Mouse (Mus musculus) kidney, postnatal 0 days (tissue): ENCODE data around the gene 4930590J08Rik. TPM values are rescaled to one million over a fixed set of nuclear protein-coding genes. Genes with fewer than 3 reads are reported as not detected.

Experiments used
- ATAC-seq: fragments of 200-750 bp; cut with Nextera tagmentation; replicated peaks from 2 replicates; pipeline ENCODE4 v1.8.0; 2017; ENCODE audit warnings: low read depth, moderate number of reproducible peaks, moderate TSS enrichment, moderate library complexity; ENCODE audit not compliant: low FRiP score
- DNase-seq: peaks from one replicate; pipeline ENCODE4 v3.0.0-alpha.2; 2016; ENCODE audit warnings: low spot score
- H3K27ac ChIP-seq: fragments of 300-500 bp; sonication (generic); 2 replicates; pipeline ENCODE4 v1.5.1; 2014; ENCODE audit warnings: mild to moderate bottlenecking
- H3K27me3 ChIP-seq: fragments of 300-500 bp; sonication (generic); 2 replicates; pipeline ENCODE4 v1.6.1; 2014; ENCODE audit warnings: low read length, mixed read lengths; ENCODE audit not compliant: insufficient read depth
- H3K36me3 ChIP-seq: fragments of 300-500 bp; sonication (generic); 2 replicates; pipeline ENCODE4 v1.6.1; 2014; ENCODE audit warnings: low read length, mixed read lengths; ENCODE audit not compliant: insufficient read depth
- H3K4me1 ChIP-seq: fragments of 300-500 bp; sonication (generic); replicated peaks from 2 replicates; pipeline ENCODE4 v1.6.1; 2014; ENCODE audit warnings: antibody characterized with exemption, low read length, mixed read lengths; ENCODE audit not compliant: insufficient read depth
- H3K4me2 ChIP-seq: fragments of 300-500 bp; sonication (generic); 2 replicates; pipeline ENCODE4 v1.6.1; 2014; ENCODE audit warnings: mild to moderate bottlenecking, low read length, moderate library complexity, mixed read lengths
- H3K4me3 ChIP-seq: fragments of 300-500 bp; sonication (generic); replicated peaks from 2 replicates; pipeline ENCODE4 v1.5.1; 2014; ENCODE audit warnings: low read depth, low read length
- H3K9ac ChIP-seq: fragments of 300-500 bp; sonication (generic); 2 replicates; pipeline ENCODE4 v1.6.1; 2014; ENCODE audit warnings: low read depth, low read length
- H3K9me3 ChIP-seq: fragments of 300-500 bp; sonication (generic); replicated peaks from 2 replicates; pipeline ENCODE4 v1.6.1; 2016; ENCODE audit warnings: low read length, inconsistent platforms, mixed read lengths
- CTCF ChIP-seq: IDR thresholded peaks from 2 replicates; pipeline ENCODE4 v1.5.1; 2016; ENCODE audit warnings: antibody characterized with exemption, low read depth, mild to moderate bottlenecking, moderate library complexity
- WGBS: fragments of 180-500 bp; shearing (Covaris S2); extraction: QIAGEN DNeasy Blood & Tissue Kit; methylation state at CpG from one replicate; pipeline ENCODE4 v1.1.7; 2014; 5-methylcytosine and 5-hydroxymethylcytosine counted together
- polyA plus RNA-seq: library from polyadenylated mRNA; unstranded; fragments of >200 nt; fragmentation: Nextera tagmentation; extraction: Ambion mirVana; gene quantifications from 2 replicates; pipeline ENCODE4 v1.2.1, GENCODE M21; 2015

4930590J08Rik gene
- polyA plus RNA-seq, 1 experiment from 2014 or later: 0.21 TPM

GRCm38 (mm10) chr6:91877885-91878651, 24.5 kb upstream of the 4930590J08Rik start, which contains the start of gene Ccdc174:
Gene Ccdc174 (plus strand): TSS chr6:91878053.
- peak; percentile 94 for ATAC-seq
- H3K9ac ChIP-seq: peak within 1 kb of the TSS; percentile 90
- H3K27ac ChIP-seq: peak within 1 kb of the TSS; percentile 85
- H3K4me3 ChIP-seq: peak within 1 kb of the TSS; percentile 97
- H3K4me2 ChIP-seq: peak within 1 kb of the TSS; percentile 86
- no peaks in the 10 kb centered on the region for H3K4me1 ChIP-seq
- peak; percentile 99 for DNase-seq
- WGBS: under 1% methylated on average over 47 of the region's 47 CpGs
- no peaks in the 10 kb centered on the region for H3K27me3 ChIP-seq
- no peaks in the 10 kb centered on the region for H3K9me3 ChIP-seq
- 0 out of 2 replicates have a peak, but pooled peaks have one; percentile 9 for TF ChIP-seq CTCF
- peaks cover 14% of the 10 kb centered on the region; the same call in 1 of the 2 replicates for H3K36me3 ChIP-seq

GRCm38 (mm10) chr6:91883859-91884258, 18.8 kb upstream of the 4930590J08Rik start:
- no peaks in the 10 kb centered on the region for H3K9me3 ChIP-seq
- WGBS: 79% methylated on average over 2 of the region's 2 CpGs
- no peak for TF ChIP-seq CTCF
- no peak overlapping the region for H3K9ac ChIP-seq
- no peak overlapping the region for H3K27ac ChIP-seq
- ATAC-seq (no peak), DNase-seq (no peak)
- H3K4me3 ChIP-seq: no peak overlapping the region
- H3K36me3 ChIP-seq: peaks cover 41% of the 10 kb centered on the region
- no peak overlapping the region for H3K4me2 ChIP-seq
- H3K27me3 ChIP-seq: no peaks in the 10 kb centered on the region
- no peaks in the 10 kb centered on the region for H3K4me1 ChIP-seq

- DNase-seq: no peak
- no peak for ATAC-seq
- no peaks in the 10 kb centered on the region for H3K27me3 ChIP-seq
- H3K36me3 ChIP-seq: peaks cover 43% of the 10 kb centered on the region
- no peak overlapping the region for H3K27ac ChIP-seq
- no peak overlapping the region for H3K4me2 ChIP-seq
- no peak overlapping the region for H3K4me3 ChIP-seq
- no peaks in the 10 kb centered on the region for H3K9me3 ChIP-seq
- no peak for TF ChIP-seq CTCF
- H3K4me1 ChIP-seq: no peaks in the 10 kb centered on the region
- 59% methylated on average over 3 of the region's 3 CpGs for WGBS
- H3K9ac ChIP-seq: no peak overlapping the region
These were observed 13.2 kb upstream of the 4930590J08Rik start for GRCm38 (mm10) chr6:91889255-91889906.

GRCm38 (mm10) chr6:91890615-91891014, 12.0 kb upstream of the 4930590J08Rik start:
- H3K9me3 ChIP-seq: no peaks in the 10 kb centered on the region
- no peak overlapping the region for H3K9ac ChIP-seq
- H3K36me3 ChIP-seq: peaks cover 51% of the 10 kb centered on the region
- WGBS: 87% methylated on average over 5 of the region's 5 CpGs
- no peak overlapping the region for H3K4me3 ChIP-seq
- no peak for TF ChIP-seq CTCF
- no peaks in the 10 kb centered on the region for H3K27me3 ChIP-seq
- no peak for DNase-seq
- no peak for ATAC-seq
- H3K27ac ChIP-seq: no peak overlapping the region
- H3K4me2 ChIP-seq: no peak overlapping the region
- no peaks in the 10 kb centered on the region for H3K4me1 ChIP-seq

GRCm38 (mm10) chr6:91891776-91892175, 10.8 kb upstream of the 4930590J08Rik start:
- H3K4me1 ChIP-seq: no peaks in the 10 kb centered on the region
- no peaks in the 10 kb centered on the region for H3K9me3 ChIP-seq
- no peaks in the 10 kb centered on the region for H3K27me3 ChIP-seq
- WGBS: 93% methylated on average over 2 of the region's 2 CpGs
- DNase-seq (no peak), ATAC-seq (no peak)
- no peak overlapping the region for H3K4me3 ChIP-seq
- H3K9ac ChIP-seq: no peak overlapping the region
- H3K4me2 ChIP-seq: no peak overlapping the region
- no peak for TF ChIP-seq CTCF
- no peak overlapping the region for H3K27ac ChIP-seq
- H3K36me3 ChIP-seq: peaks cover 54% of the 10 kb centered on the region

GRCm38 (mm10) chr6:91896783-91897182, 5.8 kb upstream of the 4930590J08Rik start:
- Histone ChIP-seq H3K4me3 (no peak overlapping the region), H3K27ac (no peak overlapping the region), H3K9ac (no peak overlapping the region), H3K9me3 (no peaks in the 10 kb centered on the region), H3K27me3 (no peaks in the 10 kb centered on the region), H3K4me1 (no peaks in the 10 kb centered on the region), H3K36me3 (peaks cover 53% of the 10 kb centered on the region), H3K4me2 (no peak overlapping the region)
- DNase-seq: no peak
- TF ChIP-seq CTCF: no peak
- 91% methylated on average over 3 of the region's 3 CpGs for WGBS
- no peak for ATAC-seq
